8 mouse cellular contexts compared by ENCODE assay signal in genomic region chr10:89444381-89444780, GRCm38 (mm10). TPM values are rescaled to one million over a fixed set of nuclear protein-coding genes. Genes with fewer than 3 reads are reported as not detected.
DNase-seq lines count a peak whose midpoint lies in the region; ATAC-seq and TF ChIP-seq lines count a peak whose summit lies in the region.

No protein-coding gene starts in this region.

- no peak for DNase-seq in heart, postnatal 25 days (ENCODE audit: low spot score)
- DNase-seq in MEL (ENCODE audit: low read depth, low spot score) = no peak
- no peak for DNase-seq in cerebellum, postnatal 14 days
- DNase-seq in gastrocnemius, postnatal 36 days = no peak
- no peak for DNase-seq in spleen, adult 18-20 months

- H3K79me2 ChIP-seq in MEL (ENCODE audit: control insufficient read depth, insufficient read depth, low read length, poor library complexity) = peaks cover 1% of the 10 kb centered on the region; the same call in 1 of the 2 replicates

- TF ChIP-seq EP300 in MEL (IDR thresholded peaks at IDR 0.05; ENCODE audit: low read depth in 1 of 2, low read length in 2 of 2) = no peak

- peak overlapping the region; percentile 84 for H3K4me2 ChIP-seq in heart, embryonic 12.5 days
- H3K4me2 ChIP-seq in hindbrain, embryonic 13.5 days = peak overlapping the region; percentile 93
- peak overlapping the region; percentile 69 for H3K4me2 ChIP-seq in midbrain, embryonic 13.5 days (replicated peaks)

- intact Hi-C loops in heart, postnatal 25 days (cut with DNase I) = no loop called here
- intact Hi-C loops in gastrocnemius, postnatal 36 days (cut with DNase I) = no loop called here

- peak overlapping the region; percentile 73 for H3K4me3 ChIP-seq in heart, embryonic 12.5 days
- H3K4me3 ChIP-seq in MEL (ENCODE audit: control insufficient read depth in 1 of 2, insufficient read depth in 1 of 2, low read depth in 2 of 2, low read length in 2 of 2) = peak overlapping the region; percentile 43 to 55; a peak in 3 of 4 replicates
- H3K4me3 ChIP-seq in hindbrain, embryonic 13.5 days = peak overlapping the region; percentile 65
- peak overlapping the region; percentile 63 for H3K4me3 ChIP-seq in midbrain, embryonic 13.5 days (replicated peaks)

- no peak for TF ChIP-seq CTCF in MEL (IDR thresholded peaks at IDR 0.05 in 2 of 3, conservative IDR thresholded peaks at IDR 0.05 in 1 of 3; ENCODE audit: control insufficient read depth in 1 of 3, insufficient read depth in 1 of 3, low read depth in 2 of 3, low read length in 3 of 3, poor library complexity in 1 of 3, severe bottlenecking in 1 of 3)

- H3K27me3 ChIP-seq in heart, embryonic 12.5 days (replicated peaks) = no peaks in the 10 kb centered on the region
- no peaks in the 10 kb centered on the region for H3K27me3 ChIP-seq in MEL (ENCODE audit: control insufficient read depth in 1 of 2, insufficient read depth in 2 of 2, low read length in 2 of 2)
- peaks cover 55% of the 10 kb centered on the region for H3K27me3 ChIP-seq in hindbrain, embryonic 13.5 days
- H3K27me3 ChIP-seq in midbrain, embryonic 13.5 days = peaks cover 71% of the 10 kb centered on the region

- TF ChIP-seq RAD21 in MEL (IDR thresholded peaks at IDR 0.05; ENCODE audit: low read depth, low read length) = no peak

- H3K4me1 ChIP-seq in heart, embryonic 12.5 days (replicated peaks) = peaks cover 16% of the 10 kb centered on the region
- H3K4me1 ChIP-seq in MEL (ENCODE audit: control insufficient read depth in 1 of 2, insufficient read depth in 2 of 2, low read length in 2 of 2) = peaks cover 3 to 6% of the 10 kb centered on the region in 2 experiments
- peaks cover 15% of the 10 kb centered on the region for H3K4me1 ChIP-seq in hindbrain, embryonic 13.5 days (replicated peaks)
- H3K4me1 ChIP-seq in midbrain, embryonic 13.5 days (replicated peaks) = peaks cover 11% of the 10 kb centered on the region

- H3K9ac ChIP-seq in heart, embryonic 12.5 days = peak overlapping the region; percentile 43; the same call in 1 of the 2 replicates
- peak overlapping the region; percentile 61 for H3K9ac ChIP-seq in MEL (ENCODE audit: control insufficient read depth, low read depth, low read length, poor library complexity, severe bottlenecking)
- peak overlapping the region; percentile 73; the same call in 1 of the 2 replicates for H3K9ac ChIP-seq in hindbrain, embryonic 13.5 days
- H3K9ac ChIP-seq in midbrain, embryonic 13.5 days (replicated peaks) = peak overlapping the region; percentile 73; the same call in 1 of the 2 replicates

- ATAC-seq in heart, embryonic 12.5 days (ENCODE audit: insufficient number of reproducible peaks, low FRiP score) = no peak
- ATAC-seq in hindbrain, embryonic 13.5 days (ENCODE audit: low FRiP score) = no peak
- no peak for ATAC-seq in midbrain, embryonic 13.5 days

- peak overlapping the region; percentile 62; the same call in 1 of the 2 replicates for H3K27ac ChIP-seq in heart, embryonic 12.5 days (ENCODE audit: poor library complexity, severe bottlenecking)
- no peak overlapping the region for H3K27ac ChIP-seq in MEL (ENCODE audit: control insufficient read depth, low read depth, low read length)
- no peak overlapping the region for H3K27ac ChIP-seq in hindbrain, embryonic 13.5 days
- no peak overlapping the region for H3K27ac ChIP-seq in midbrain, embryonic 13.5 days

- H3K9me3 ChIP-seq in heart, embryonic 12.5 days (replicated peaks) = no peaks in the 10 kb centered on the region
- H3K9me3 ChIP-seq in MEL (replicated peaks; ENCODE audit: insufficient read depth, low read length) = no peaks in the 10 kb centered on the region
- H3K9me3 ChIP-seq in hindbrain, embryonic 13.5 days = no peaks in the 10 kb centered on the region
- H3K9me3 ChIP-seq in midbrain, embryonic 13.5 days = no peaks in the 10 kb centered on the region

- peaks cover 11% of the 10 kb centered on the region; the same call in 1 of the 2 replicates for H3K36me3 ChIP-seq in heart, embryonic 12.5 days
- no peaks in the 10 kb centered on the region; a peak in 1 of 4 replicates for H3K36me3 ChIP-seq in MEL (ENCODE audit: control insufficient read depth in 1 of 2, insufficient read depth in 2 of 2, low read length in 2 of 2)
- H3K36me3 ChIP-seq in hindbrain, embryonic 13.5 days = no peaks in the 10 kb centered on the region
- no peaks in the 10 kb centered on the region for H3K36me3 ChIP-seq in midbrain, embryonic 13.5 days

- 42% methylated on average over 3 of the region's 3 CpGs for WGBS in heart, embryonic 12.5 days
- 46% methylated on average over 3 of the region's 3 CpGs for WGBS in hindbrain, embryonic 13.5 days
- 41% methylated on average over 3 of the region's 3 CpGs for WGBS in midbrain, embryonic 13.5 days

- TF ChIP-seq POLR2A in MEL (IDR thresholded peaks at IDR 0.05; ENCODE audit: control insufficient read depth in 1 of 2, insufficient read depth in 1 of 2, low read depth in 1 of 2, low read length in 2 of 2, poor library complexity in 1 of 2) = no peak

TF ChIP-seq in MEL, 35 proteins besides CTCF, POLR2A, EP300 and RAD21:
- no peak for TF ChIP-seq MAFK (IDR thresholded peaks at IDR 0.05; ENCODE audit: borderline replicate concordance, low read depth, low read length)
- no peak for TF ChIP-seq POLR2AphosphoS5 (IDR thresholded peaks at IDR 0.05; ENCODE audit: borderline replicate concordance, low read depth, low read length)
- no peak for TF ChIP-seq MAX (IDR thresholded peaks at IDR 0.05; ENCODE audit: low read length)
- TF ChIP-seq GABPA (IDR thresholded peaks at IDR 0.05; ENCODE audit: low read depth, low read length) = no peak
- TF ChIP-seq NELFE (IDR thresholded peaks at IDR 0.05; ENCODE audit: low read depth, low read length) = no peak
- no peak for TF ChIP-seq ELF1 (IDR thresholded peaks at IDR 0.05; ENCODE audit: low read depth, low read length)
- no peak for TF ChIP-seq SMC3 (IDR thresholded peaks at IDR 0.05; ENCODE audit: low read depth, low read length)
- TF ChIP-seq MEF2A (IDR thresholded peaks at IDR 0.05; ENCODE audit: extremely low read depth, insufficient replicate concordance, low read depth, low read length, poor library complexity, severe bottlenecking) = no peak
- TF ChIP-seq ZKSCAN1 (IDR thresholded peaks at IDR 0.05; ENCODE audit: low read depth, low read length) = no peak
- TF ChIP-seq NRF1 (IDR thresholded peaks at IDR 0.05; ENCODE audit: insufficient read depth, low read depth, low read length, poor library complexity, severe bottlenecking) = no peak
- TF ChIP-seq USF1 (IDR thresholded peaks at IDR 0.05; ENCODE audit: low read depth, low read length) = no peak
- no peak for TF ChIP-seq KAT2A (conservative IDR thresholded peaks at IDR 0.05; ENCODE audit: low read depth, low read length)
- no peak for TF ChIP-seq ZMIZ1 (IDR thresholded peaks at IDR 0.05; ENCODE audit: low read depth, low read length)
- TF ChIP-seq CHD2 (IDR thresholded peaks at IDR 0.05; ENCODE audit: low read length) = no peak
- no peak for TF ChIP-seq RCOR1 (IDR thresholded peaks at IDR 0.05; ENCODE audit: low read depth, low read length)
- no peak for TF ChIP-seq MXI1 (IDR thresholded peaks at IDR 0.05; ENCODE audit: low read depth, low read length)
- no peak for TF ChIP-seq CHD1 (IDR thresholded peaks at IDR 0.05; ENCODE audit: low read depth, low read length)
- TF ChIP-seq ETS1 (IDR thresholded peaks at IDR 0.05; ENCODE audit: low read depth, low read length) = no peak
- TF ChIP-seq TCF12 (IDR thresholded peaks at IDR 0.05; ENCODE audit: low read depth, low read length) = no peak
- no peak for TF ChIP-seq MYC (IDR thresholded peaks at IDR 0.05; ENCODE audit: low read depth, low read length)

RNA-seq across cellular contexts. Expression of gene Gas2l3, which starts 0.6 kb away (rescaled TPM):
- polyA plus RNA-seq in heart, embryonic 12.5 days (2016; fragmentation: Nextera tagmentation; extraction: Ambion mirVana) = 27.4 and 28.1 TPM in 2 replicates
- total RNA-seq in heart, postnatal 25 days (2021) = 1 to 10 TPM; 1.6 to 3.8 TPM
- 2.9 and 3.4 TPM in 2 replicates for total RNA-seq in MEL (2012; rRNA removed)
- polyA plus RNA-seq in MEL (2012; ENCODE audit: insufficient read depth in 1 of 2, insufficient read length in 2 of 2, low read depth in 1 of 2, low replicate concordance in 2 of 2, missing spikeins in 1 of 2) = 1 to 10 TPM in 1 of 2 experiments, not detected in 1; 3.7 TPM
- polyA plus RNA-seq in hindbrain, embryonic 13.5 days (2015; fragmentation: Nextera tagmentation; extraction: Ambion mirVana) = 7.1 and 7.8 TPM in 2 replicates
- polyA plus RNA-seq in midbrain, embryonic 13.5 days (2015; fragmentation: Nextera tagmentation; extraction: Ambion mirVana) = 6.8 and 7.3 TPM in 2 replicates
- total RNA-seq in gastrocnemius, postnatal 36 days (2021) = 1 to 10 TPM; 2.4 to 2.8 TPM
